Mouse (Mus musculus): Measurements from ENCODE around the gene Myh9.
"Not testable (repeated sequence)": the region's sequence is repeated elsewhere in the genome, so short reads cannot be mapped to it uniquely, and the experiment has no call there.

The Myh9 gene

GRCm38 (mm10) chr15:77748414-77748813 is 93.6 kb downstream of the Myh9 start:
- DNase-seq: peak in 1 of 2 experiments; percentile 13

- peak in 1 of 2 experiments; percentile 23 for DNase-seq
Measured at GRCm38 (mm10) chr15:77746326-77746725, 95.6 kb downstream of the Myh9 start.

GRCm38 (mm10) chr15:77745081-77745480 is 96.9 kb downstream of the Myh9 start:
- peak in 1 of 2 experiments; percentile 18 for DNase-seq

- DNase-seq: no peak
Measured at GRCm38 (mm10) chr15:77744632-77745031, 97.3 kb downstream of the Myh9 start.

- not testable (repeated sequence) for DNase-seq
Measured at GRCm38 (mm10) chr15:77741556-77741955, 100.4 kb downstream of the Myh9 start.

- DNase-seq: no peak
Measured at GRCm38 (mm10) chr15:77740511-77741297, 101.3 kb downstream of the Myh9 start.

GRCm38 (mm10) chr15:77733903-77734302 is 108.1 kb downstream of the Myh9 start:
- not testable (repeated sequence) for DNase-seq

GRCm38 (mm10) chr15:77733380-77733779 is 108.6 kb downstream of the Myh9 start:
- peak; percentile 71 to 85 for DNase-seq

- DNase-seq: not testable (repeated sequence)
Measured at GRCm38 (mm10) chr15:77732851-77733250, 109.1 kb downstream of the Myh9 start.

- DNase-seq: no peak
Measured at GRCm38 (mm10) chr15:77731605-77732004, 110.4 kb downstream of the Myh9 start.

GRCm38 (mm10) chr15:77728739-77729138 is 113.2 kb downstream of the Myh9 start, which contains the start of gene Apol9b:
TSS of gene Apol9b (plus strand) at chr15:77729039.
- DNase-seq: not testable (repeated sequence)

GRCm38 (mm10) chr15:77727745-77728144 is 114.2 kb downstream of the Myh9 start:
- not testable (repeated sequence) for DNase-seq

- peak; percentile 20 to 31 for DNase-seq
Measured at GRCm38 (mm10) chr15:77727139-77727538, 114.8 kb downstream of the Myh9 start.

GRCm38 (mm10) chr15:77725393-77726020 is 116.5 kb downstream of the Myh9 start:
- DNase-seq: peak in 1 of 2 experiments; percentile 14

GRCm38 (mm10) chr15:77724208-77724911 is 117.6 kb downstream of the Myh9 start:
- not testable (repeated sequence) for DNase-seq

GRCm38 (mm10) chr15:77721509-77721908 is 120.5 kb downstream of the Myh9 start:
- not testable (repeated sequence) for DNase-seq

GRCm38 (mm10) chr15:77718240-77718639 is 123.7 kb downstream of the Myh9 start:
- DNase-seq: not testable (repeated sequence)
